Mouse (Mus musculus) lung, embryonic 15.5 days (tissue): ENCODE results near the gene Mrpl49. TPM values are rescaled to one million over a fixed set of nuclear protein-coding genes. Genes with fewer than 3 reads are reported as not detected.

ENCODE experiments used
- microRNA-seq: library from miRNA; unstranded; fragments of <30 nt; microRNA quantifications from one replicate; pipeline ENCODE4, GENCODE M21; 2016
- polyA plus RNA-seq: library from polyadenylated mRNA; unstranded; fragments of >200 nt; fragmentation: Nextera tagmentation; extraction: Ambion mirVana; gene quantifications from 2 replicates; pipeline ENCODE4 v1.2.1, GENCODE M21; 2015

The Mrpl49 gene
- polyA plus RNA-seq, 1 experiment from 2014 or later: 76.2 TPM

Small RNA genes within 50 kb of the gene (microRNA-seq; reads per million reads assigned to microRNA genes)
- 0.74 reads per million for gene Mir6988

Other genes starting within 250 kb of the Mrpl49 start
- 50.7 and 53.0 TPM in 2 replicates for gene Frmd8, start 182.5 kb downstream of the Mrpl49 start, polyA plus RNA-seq
- gene Slc25a45, start 180.0 kb downstream of the Mrpl49 start, polyA plus RNA-seq: 4.2 and 5.6 TPM in 2 replicates
- 3.2 and 3.6 TPM in 2 replicates for gene Tigd3, start 163.6 kb downstream of the Mrpl49 start, polyA plus RNA-seq
- gene Dpf2, start 144.8 kb downstream of the Mrpl49 start, polyA plus RNA-seq: 142 and 147 TPM in 2 replicates
- gene Cdc42ep2, start 133.0 kb downstream of the Mrpl49 start, polyA plus RNA-seq: 12.0 and 14.1 TPM in 2 replicates
- 72.3 and 75.3 TPM in 2 replicates for gene Pola2, start 93.6 kb downstream of the Mrpl49 start, polyA plus RNA-seq
- gene Slc22a20, start 71.6 kb downstream of the Mrpl49 start, polyA plus RNA-seq: not detected in 2 replicates
- gene Capn1, start 41.9 kb downstream of the Mrpl49 start, polyA plus RNA-seq: 8.8 and 11.6 TPM in 2 replicates
- gene Syvn1, start 11.2 kb downstream of the Mrpl49 start, polyA plus RNA-seq: 24.3 and 25.8 TPM in 2 replicates
- gene Fau, start 59 bp upstream of the Mrpl49 start, polyA plus RNA-seq: 709 and 773 TPM in 2 replicates
- gene Znhit2, start 3.4 kb upstream of the Mrpl49 start, polyA plus RNA-seq: 33.5 and 33.8 TPM in 2 replicates
- gene Tm7sf2, start 10.6 kb upstream of the Mrpl49 start, polyA plus RNA-seq: 10.4 and 13.9 TPM in 2 replicates
- gene Vps51, start 19.4 kb upstream of the Mrpl49 start, polyA plus RNA-seq: 71.6 and 77.5 TPM in 2 replicates
- not detected in 2 replicates for gene Tmem262, start 22.2 kb upstream of the Mrpl49 start, polyA plus RNA-seq
- 1.1 and 1.5 TPM in 2 replicates for gene Gm28374, start 24.5 kb upstream of the Mrpl49 start, polyA plus RNA-seq
- 74.0 and 78.4 TPM in 2 replicates for gene Zfpl1, start 27.2 kb upstream of the Mrpl49 start, polyA plus RNA-seq
- 47.2 and 48.1 TPM in 2 replicates for gene Cdca5, start 27.2 kb upstream of the Mrpl49 start, polyA plus RNA-seq
- gene AC131692.1, start 36.6 kb upstream of the Mrpl49 start, polyA plus RNA-seq: 0.21 and 0.26 TPM in 2 replicates
- 0.34 and 0.41 TPM in 2 replicates for gene Naaladl1, start 48.0 kb upstream of the Mrpl49 start, polyA plus RNA-seq
- gene Sac3d1, start 60.9 kb upstream of the Mrpl49 start, polyA plus RNA-seq: 48.6 and 49.8 TPM in 2 replicates
- 33.1 TPM in 2 replicates for gene Snx15, start 70.5 kb upstream of the Mrpl49 start, polyA plus RNA-seq
- 0.42 and 0.56 TPM in 2 replicates for gene Batf2, start 83.2 kb upstream of the Mrpl49 start, polyA plus RNA-seq
- gene Arl2, start 83.8 kb upstream of the Mrpl49 start, polyA plus RNA-seq: 96.9 and 106 TPM in 2 replicates
- not detected in 2 replicates for gene Majin, start 126.6 kb upstream of the Mrpl49 start, polyA plus RNA-seq
- 0.48 TPM in 1 of 2 replicates, not detected in the other for gene Gpha2, start 168.6 kb upstream of the Mrpl49 start, polyA plus RNA-seq
- 17.1 and 19.2 TPM in 2 replicates for gene Ppp2r5b, start 178.1 kb upstream of the Mrpl49 start, polyA plus RNA-seq
- gene Atg2a, start 183.9 kb upstream of the Mrpl49 start, polyA plus RNA-seq: 8.9 and 9.3 TPM in 2 replicates
- 66.7 and 76.1 TPM in 2 replicates for gene Ehd1, start 218.9 kb upstream of the Mrpl49 start, polyA plus RNA-seq
- 0.77 and 0.92 TPM in 2 replicates for gene Cdc42bpg, start 248.7 kb upstream of the Mrpl49 start, polyA plus RNA-seq